Mouse (Mus musculus): ENCODE data around the gene Exoc5.

Exoc5 gene

DNA sequence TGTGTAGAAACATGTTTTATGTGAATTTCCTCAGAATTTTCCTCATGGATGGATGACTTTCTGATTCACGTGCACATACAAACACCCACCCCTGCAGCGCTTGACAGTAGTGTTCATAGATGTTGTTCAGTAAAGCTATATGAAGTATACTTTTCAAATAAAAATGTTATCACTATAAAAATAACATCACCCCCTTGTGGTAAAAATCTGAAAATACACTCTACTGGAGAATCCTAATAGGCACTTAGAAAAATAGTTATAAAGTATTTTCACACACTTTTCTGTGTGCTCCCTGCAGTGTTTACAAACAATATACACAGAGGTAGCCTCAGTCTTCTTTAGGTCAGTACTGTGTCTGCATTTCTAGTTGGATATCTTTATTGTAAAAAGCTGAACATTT lies 58.5 kb downstream of the Exoc5 start:
- DNase-seq (ENCODE audit: low spot score in 2 of 2): no peak

DNA sequence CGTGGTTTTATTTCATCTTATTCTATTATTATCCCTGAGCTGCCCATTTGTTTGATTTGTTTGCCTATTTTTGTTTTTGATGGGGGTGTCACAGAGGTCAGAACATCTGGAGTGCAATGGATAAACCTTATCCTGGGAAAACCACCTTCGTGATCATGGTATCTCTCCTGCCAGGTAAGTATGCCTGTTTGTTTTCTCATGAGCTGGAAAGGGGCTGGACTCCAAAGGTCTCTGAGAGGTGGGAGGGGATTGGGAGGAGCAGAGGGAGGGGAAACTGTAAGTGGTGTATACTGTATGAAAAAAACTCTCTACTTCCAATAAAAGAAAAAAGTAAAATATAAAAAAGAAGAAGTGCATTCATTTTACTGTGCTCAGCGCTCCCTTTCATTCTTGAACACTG lies 64.8 kb downstream of the Exoc5 start:
- DNase-seq (ENCODE audit: low spot score in 2 of 2): no peak

DNA sequence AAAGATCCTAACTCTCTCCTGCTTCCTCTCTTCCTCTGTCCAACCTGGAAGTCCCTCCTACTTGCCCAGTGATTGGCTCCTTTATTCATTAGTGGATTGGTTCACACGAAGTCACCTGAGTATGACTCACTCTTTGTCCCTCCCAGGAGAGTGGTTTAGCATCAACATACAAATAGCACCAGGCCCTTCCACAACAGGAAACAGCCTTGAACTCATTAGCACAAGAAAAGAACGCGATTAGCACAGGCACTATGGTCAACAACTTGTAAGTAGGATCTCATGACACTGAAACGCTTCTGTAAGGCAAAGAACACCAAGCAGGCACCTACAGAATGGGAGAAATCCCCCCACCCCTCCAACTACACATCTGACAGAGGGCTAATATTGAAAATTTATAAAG lies 67.7 kb downstream of the Exoc5 start:
- DNase-seq (ENCODE audit: low spot score in 2 of 2): no peak

DNA sequence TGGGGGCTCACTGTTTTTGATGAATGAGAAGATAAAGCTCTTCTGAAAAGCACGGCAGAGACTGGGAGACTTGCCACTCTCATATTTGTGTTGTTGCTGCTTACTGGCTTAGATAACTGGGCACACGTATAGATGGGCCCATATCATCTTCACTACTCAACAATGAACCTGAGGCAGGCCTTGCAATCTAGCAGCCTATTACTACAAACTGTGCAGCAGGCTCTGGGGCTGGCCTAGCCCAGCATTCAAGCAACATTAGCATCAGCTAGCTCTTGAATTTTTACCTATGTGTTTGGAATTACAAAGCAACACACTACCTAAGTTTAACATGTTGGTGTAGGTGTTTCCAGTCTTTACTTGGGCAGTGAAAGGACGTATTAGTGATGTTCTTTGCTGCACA lies 72.6 kb downstream of the Exoc5 start:
- no peak for DNase-seq (ENCODE audit: low spot score in 2 of 2)

DNA sequence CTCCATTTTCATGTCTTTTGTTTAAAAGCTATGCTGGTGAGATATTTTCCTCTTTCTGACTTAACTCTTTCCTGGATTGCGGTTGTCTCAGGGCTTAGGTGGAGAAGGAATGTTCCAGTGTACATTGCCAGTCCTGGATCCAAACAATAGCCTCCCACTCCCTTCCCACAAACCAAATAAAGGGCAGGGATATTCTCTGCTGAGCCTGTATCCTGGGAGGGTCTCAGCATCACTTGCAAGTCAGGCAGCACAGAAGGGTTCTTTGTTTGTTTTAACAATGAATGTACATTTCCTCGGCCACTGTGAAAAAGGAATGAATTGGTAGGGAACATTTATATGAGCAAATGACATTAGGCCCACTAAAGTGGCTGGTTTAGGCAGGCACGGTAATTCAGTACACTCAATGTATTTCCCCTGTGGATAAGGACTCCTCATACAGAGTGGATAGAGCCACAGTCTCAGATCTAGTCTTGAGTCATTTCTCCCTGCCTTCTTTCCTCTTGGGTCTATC lies 74.3 kb downstream of the Exoc5 start:
- no peak for DNase-seq (ENCODE audit: low spot score in 2 of 2)

DNA sequence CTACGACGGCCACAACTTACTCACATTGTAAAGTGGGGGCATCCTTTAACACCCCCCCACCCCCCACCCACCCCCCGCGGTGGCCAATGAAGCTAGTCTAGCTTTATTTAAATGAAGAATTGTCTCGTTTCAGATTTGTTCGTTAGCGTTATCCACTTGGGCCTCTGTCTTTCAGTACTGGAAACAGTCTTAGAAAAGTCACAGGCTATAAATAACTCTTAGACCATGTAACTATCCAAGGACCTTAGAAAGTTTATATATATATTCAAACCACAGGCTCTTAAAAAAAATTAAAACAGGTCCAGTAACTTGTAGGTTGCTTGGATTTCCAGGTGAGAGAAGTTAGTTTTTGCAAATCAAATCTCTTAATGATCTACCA lies 75.3 kb downstream of the Exoc5 start:
- no peak for DNase-seq (ENCODE audit: low spot score in 2 of 2)

DNA sequence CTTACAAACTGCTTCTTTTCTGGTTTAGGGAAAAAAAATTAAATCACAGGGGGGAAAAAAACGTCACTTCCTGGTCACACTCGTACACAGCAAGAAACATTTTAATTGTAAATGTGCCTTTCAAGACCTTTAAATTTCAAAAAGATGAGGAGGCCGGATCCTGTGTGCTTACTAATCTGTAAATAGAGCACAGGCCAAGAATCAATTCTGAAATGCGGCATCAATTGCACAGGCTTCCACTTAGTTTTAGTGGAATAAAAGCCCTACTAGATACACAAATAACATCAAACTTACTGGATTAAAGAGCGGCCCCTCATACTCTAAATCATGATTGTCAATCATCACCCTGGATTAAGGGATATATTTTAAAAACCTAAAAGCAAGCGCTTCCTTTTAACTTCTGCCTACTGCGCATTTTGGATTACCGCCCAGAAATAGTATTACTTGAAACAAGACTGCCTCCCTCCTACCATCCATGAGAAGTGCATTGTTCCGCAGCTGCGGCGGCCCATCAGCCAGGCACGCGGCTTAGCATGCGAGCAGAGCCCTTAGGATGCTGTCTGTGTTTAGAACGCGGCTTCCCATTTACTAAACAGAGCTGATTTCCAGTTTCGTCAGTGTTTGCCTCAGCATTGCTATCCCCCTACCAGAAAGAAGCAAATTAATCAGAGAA lies 75.8 kb downstream of the Exoc5 start:
- no peak for DNase-seq (ENCODE audit: low spot score in 2 of 2)

DNA sequence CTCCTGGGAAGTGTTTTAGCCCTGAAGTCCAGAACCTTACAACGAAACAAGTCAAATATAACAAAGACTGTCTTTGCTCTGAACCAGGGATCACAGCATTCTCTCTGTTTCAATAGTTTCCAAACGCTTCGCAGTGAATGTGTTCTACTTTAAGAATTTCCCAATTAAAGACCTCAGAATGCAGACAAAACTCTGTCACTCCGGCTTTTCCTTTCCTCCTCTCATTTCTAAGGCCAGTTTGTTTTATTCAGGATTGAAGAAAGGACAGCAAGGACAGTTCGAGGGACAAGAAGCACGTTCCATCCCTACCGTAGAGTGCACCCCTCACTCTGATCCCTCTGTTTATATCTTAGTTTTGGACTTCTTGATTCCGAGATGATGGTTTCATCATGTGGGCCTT lies 76.6 kb downstream of the Exoc5 start:
- no peak for DNase-seq (ENCODE audit: low spot score in 2 of 2)

DNA sequence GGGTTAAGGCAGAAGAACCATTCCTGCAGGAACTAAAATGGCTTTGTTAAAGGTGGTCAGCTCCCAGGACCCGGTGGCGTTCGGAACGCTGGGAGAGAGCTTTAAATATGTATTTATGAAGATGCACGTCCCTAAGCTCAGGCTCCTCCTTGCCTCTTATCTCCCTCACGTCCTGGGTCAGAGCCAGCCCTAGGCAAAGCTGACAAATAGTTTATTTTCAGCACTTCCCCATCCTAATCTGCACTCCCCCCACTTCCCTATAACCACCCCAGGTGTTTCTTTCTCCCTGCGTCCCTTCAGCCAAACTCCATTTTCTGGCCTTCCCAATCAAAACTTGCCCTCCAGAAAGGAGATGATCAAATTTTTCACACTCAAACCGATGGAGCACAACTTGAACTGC lies 80.2 kb downstream of the Exoc5 start:
- no peak for DNase-seq (ENCODE audit: low spot score in 2 of 2)

DNA sequence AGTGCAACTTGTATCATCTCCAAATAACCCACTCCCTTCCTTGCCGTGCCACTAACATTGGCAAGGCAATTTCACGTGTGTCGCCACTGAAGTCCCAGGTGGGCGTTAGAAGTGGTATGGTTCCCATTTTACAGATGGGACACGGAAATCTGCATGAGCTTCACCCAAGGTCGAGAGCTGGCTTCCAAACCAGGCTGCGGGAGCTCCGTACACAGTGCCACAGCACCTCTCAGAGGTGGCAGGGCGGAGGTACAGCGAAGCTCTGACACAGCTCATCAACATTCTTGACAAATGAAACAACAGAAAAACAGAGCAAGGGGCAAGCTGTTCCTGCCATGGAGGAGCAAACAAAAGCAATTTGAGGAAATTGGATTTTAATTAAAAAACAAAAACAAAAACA lies 80.8 kb downstream of the Exoc5 start:
- no peak for DNase-seq (ENCODE audit: low spot score in 2 of 2)

DNA sequence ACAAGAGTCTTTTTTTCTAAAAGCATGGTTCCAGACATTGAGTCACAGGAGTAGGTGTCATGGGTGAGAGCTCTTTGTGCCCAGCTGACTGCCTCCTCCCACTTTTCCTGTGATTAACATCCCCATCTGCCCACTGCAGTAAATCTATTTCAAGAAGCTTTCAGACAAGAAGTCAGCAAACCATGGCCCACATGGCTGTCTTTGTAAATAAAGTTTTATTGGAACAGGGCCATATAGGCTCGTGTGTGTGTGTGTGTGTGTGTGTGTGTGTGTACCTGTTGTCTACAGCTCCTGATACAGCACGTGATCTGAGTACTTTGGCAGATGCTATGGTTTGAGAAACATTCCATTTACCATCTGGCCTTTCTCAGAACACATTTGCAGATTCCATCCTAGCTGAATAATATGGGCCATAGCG lies 87.5 kb downstream of the Exoc5 start:
- DNase-seq (ENCODE audit: low spot score in 2 of 2): no peak

DNA sequence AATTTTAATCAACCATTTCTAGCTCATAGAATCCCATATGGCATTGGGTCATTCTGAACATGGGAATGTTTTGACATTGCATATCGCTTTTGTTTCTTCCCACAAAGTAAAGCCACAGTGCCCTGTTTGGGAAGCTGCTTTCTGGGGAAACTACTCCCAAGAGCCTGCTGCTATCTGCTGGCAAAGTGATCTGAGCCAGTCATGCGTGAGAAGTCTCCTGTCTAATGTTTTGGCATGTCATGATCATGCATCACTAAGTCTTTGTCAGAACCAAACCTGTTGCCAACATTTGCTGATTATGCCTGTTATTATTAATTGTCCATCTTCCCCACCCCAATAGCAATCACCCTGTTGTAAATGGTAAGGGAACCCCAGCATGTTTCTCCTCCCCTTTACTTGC lies 94.9 kb downstream of the Exoc5 start:
- DNase-seq (ENCODE audit: low spot score in 2 of 2): no peak

DNA sequence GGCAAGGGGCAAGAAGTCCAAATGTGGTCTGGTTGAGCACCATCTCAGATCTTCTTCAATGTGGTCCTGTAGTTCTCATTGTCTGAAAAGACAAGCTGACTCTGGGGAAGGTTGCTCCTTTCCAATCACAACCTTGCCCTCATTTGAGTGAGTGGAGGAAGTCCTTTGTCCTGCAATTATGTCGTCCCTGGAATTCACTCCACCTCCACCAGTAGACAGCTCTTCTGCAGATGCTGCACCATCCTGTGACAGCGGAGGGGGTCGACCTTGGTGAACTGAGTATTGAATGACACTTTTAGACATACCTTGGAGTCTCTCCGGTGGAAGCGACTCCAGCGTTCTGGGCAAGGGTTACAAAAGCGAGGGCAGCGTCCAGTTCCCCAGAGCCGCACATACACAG lies 97.8 kb downstream of the Exoc5 start:
- DNase-seq (ENCODE audit: low spot score in 2 of 2): no peak
